Mouse (Mus musculus): ENCODE data around the gene AC109138.7. TPM values are rescaled to one million over a fixed set of nuclear protein-coding genes. Genes with fewer than 3 reads are reported as not detected.

Gene AC109138.7
- not detected in 2 replicates for polyA plus RNA-seq (2015; fragmentation: Nextera tagmentation; extraction: Ambion mirVana)

DNA sequence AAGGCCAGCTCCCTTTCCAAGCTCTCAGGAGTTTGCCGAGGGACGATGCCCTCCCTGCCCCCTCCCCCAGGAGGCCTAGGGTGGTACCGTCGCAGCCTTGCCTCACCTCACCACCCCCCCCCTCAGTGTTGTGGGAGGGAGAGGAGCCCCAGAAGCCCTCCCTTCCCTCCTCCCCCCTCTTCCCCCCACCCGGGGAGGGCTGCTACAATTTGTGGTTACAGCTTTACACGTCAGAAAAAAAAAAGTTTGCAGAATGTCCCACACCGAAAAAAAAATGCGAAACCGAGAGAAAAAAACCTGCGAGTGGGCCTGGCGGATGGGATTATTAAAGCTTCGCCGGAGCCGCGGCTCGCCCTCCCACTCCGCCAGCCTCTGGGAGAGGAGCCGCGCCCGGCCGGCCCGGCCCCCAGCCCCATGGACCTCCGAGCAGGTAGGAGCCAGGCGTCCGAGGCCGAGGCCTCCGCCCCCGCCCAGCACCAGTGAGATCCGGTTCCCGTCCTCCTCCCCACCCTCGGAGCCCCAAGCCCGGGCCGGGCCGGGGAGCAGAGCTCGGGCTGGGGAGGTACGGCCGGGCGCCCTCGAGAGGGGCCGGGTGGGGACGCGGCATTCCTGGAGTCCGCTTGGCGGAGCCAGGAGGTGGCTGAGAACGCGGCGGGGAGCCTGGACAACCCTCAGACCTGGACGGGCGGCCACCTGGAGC, at the start of gene AC109138.7, which contains the start of gene Clcf1:
Gene AC109138.7, plus strand, starts transcription at position 287 of the 700 bp plus-strand sequence.
Gene Clcf1, plus strand, starts transcription at position 168 of the 700 bp plus-strand sequence.
- Histone ChIP-seq H3K4me1 (peaks cover 71% of the 10 kb centered on the region), H3K4me2 (peak within 1 kb of the TSS; percentile 84)
- peak; percentile 45 for ATAC-seq (replicated peaks; ENCODE audit: low FRiP score)

DNA sequence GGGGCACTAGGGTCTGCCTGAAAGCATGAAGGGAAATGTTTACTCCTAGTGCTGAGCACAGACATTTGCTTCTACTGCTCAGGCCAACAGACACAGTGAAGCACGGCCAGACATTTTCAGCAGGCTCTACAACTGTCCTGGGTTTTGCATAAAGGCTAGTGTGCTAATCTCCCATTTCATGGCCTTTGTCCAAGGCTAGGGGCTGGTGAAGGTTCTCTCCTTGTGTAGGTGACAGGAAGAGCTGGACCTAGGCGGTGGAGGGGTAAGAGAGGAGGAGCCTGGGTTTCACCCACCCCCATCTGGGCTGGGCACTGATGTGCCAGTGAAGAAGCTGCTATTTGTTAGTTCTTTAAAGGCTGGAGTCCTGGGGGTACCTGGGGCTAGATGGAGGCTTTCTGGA, 49.4 kb upstream of the AC109138.7 start:
- Histone ChIP-seq H3K9ac (no peak overlapping the region), H3K36me3 (peaks cover 19% of the 10 kb centered on the region)
- WGBS = 72% methylated on average over 2 of the region's 2 CpGs

More for the DNA sequence above, at the start of gene AC109138.7, which contains the start of gene Clcf1:
- 2% methylated on average over 48 of the region's 49 CpGs for WGBS
- no peaks in the 10 kb centered on the region for H3K9me3 ChIP-seq (replicated peaks)
- H3K9ac ChIP-seq = peak within 1 kb of the TSS; percentile 85
- peak within 1 kb of the TSS; percentile 66 for H3K4me3 ChIP-seq (replicated peaks)
- H3K27ac ChIP-seq = peak within 1 kb of the TSS; percentile 94
- H3K36me3 ChIP-seq = no peaks in the 10 kb centered on the region
- peaks cover 5% of the 10 kb centered on the region; the same call in 1 of the 2 replicates for H3K27me3 ChIP-seq

DNA sequence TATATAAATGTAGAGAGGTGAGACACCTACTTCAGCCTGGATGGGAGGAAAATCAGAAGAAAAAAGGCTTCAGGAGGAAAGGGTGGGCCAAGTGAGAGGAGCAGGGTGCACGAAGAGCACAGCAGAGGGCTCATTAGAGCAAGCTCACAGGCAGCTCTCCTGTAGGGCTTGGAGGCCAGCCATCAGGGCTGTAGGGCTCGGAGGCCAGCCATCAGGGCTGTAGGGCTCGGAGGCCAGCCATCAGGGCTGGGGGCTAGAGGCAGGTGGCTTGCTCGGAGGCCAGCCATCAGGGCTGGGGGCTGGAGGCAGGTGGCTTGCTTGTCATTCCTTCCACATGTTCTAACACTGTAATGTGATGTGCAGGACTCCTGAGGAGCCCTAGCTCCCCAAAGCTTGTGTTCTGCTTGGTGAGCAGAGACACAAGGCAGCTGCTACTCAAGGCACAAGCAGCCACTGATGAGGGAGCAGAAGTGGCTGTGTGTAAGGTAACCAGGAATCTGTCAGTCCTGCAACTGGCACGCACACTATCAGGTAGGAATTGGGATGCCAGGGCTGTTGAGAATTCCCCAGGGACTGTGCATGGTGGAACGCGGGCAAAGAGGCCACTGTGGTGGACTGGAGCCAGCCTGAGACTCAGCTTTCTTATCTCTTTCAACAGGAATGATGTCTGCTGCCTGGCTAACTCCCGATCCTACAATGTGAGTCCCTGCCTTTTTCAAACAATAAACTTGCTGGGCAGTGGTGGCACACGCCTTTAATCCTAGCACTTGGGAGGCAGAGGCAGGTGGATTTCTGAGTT, 47.3 kb upstream of the AC109138.7 start:
- WGBS = 83% methylated on average over 9 of the region's 9 CpGs
- peaks cover 41% of the 10 kb centered on the region for H3K4me1 ChIP-seq
- no peak overlapping the region for H3K9ac ChIP-seq
- H3K27ac ChIP-seq = no peak overlapping the region
- no peak for ATAC-seq (replicated peaks; ENCODE audit: low FRiP score)
- H3K9me3 ChIP-seq (replicated peaks) = no peaks in the 10 kb centered on the region
- H3K36me3 ChIP-seq = no peaks in the 10 kb centered on the region
- no peaks in the 10 kb centered on the region for H3K27me3 ChIP-seq
- no peak overlapping the region for H3K4me2 ChIP-seq
- no peak overlapping the region for H3K4me3 ChIP-seq (replicated peaks)

More for the DNA sequence above, 49.4 kb upstream of the AC109138.7 start:
- Histone ChIP-seq H3K9me3 (replicated peaks) (no peaks in the 10 kb centered on the region), H3K27ac (peak overlapping the region; percentile 32; the same call in 1 of the 2 replicates), H3K4me1 (peaks cover 20% of the 10 kb centered on the region), H3K4me2 (no peak overlapping the region), H3K27me3 (no peaks in the 10 kb centered on the region), H3K4me3 (replicated peaks) (no peak overlapping the region)
- ATAC-seq (replicated peaks; ENCODE audit: low FRiP score) = no peak

DNA sequence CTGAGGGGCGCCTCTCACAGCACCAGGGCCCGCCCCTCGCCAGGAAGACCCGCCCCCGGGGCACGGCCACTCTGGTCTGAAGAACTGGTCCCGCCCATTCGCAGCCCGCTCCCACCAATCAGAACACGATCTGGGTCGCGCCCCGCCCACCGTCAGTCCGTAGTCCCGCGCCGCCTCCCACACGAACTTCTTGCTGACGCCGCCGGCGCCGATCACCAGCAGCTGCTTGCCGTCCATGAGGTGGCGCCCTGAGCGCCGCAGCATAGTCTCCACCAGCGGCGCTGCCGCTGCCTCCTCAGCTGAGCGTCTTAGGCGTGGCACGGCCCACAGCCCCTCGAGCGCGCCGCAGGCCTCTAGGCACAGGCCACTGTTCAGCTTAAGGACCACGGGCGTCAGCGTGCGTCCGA, 44.8 kb upstream of the AC109138.7 start:
- H3K9me3 ChIP-seq (replicated peaks) = no peaks in the 10 kb centered on the region
- under 1% methylated on average over 43 of the region's 43 CpGs for WGBS
- peak overlapping the region; percentile 51 for H3K4me3 ChIP-seq (replicated peaks)
- no peaks in the 10 kb centered on the region for H3K36me3 ChIP-seq
- peaks cover 30% of the 10 kb centered on the region for H3K4me1 ChIP-seq
- H3K4me2 ChIP-seq = peak overlapping the region; percentile 93
- H3K27me3 ChIP-seq = no peaks in the 10 kb centered on the region
- H3K27ac ChIP-seq = peak overlapping the region; percentile 92
- peak; percentile 95 for ATAC-seq (replicated peaks; ENCODE audit: low FRiP score)
- peak overlapping the region; percentile 76 for H3K9ac ChIP-seq

DNA sequence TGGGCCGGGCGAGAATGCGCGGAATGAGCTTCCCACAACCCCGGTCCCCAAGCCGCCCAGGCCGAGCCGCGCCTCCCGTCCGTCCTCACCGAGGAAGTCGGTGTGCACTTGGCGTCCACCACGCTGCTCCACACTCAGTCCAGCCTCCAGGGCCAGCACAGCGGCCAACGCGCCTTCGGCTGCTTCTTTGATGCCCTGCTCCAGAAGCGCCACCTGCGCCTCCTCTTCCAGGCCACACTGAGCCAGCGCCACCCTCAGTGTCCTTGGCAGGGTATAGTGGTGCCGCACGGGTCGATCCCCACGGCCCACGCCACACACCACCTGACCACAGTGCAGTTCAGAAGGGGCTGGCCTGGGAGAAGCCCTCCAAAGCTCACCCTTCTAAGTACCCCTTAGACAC, 44.3 kb upstream of the AC109138.7 start:
- WGBS = 9% methylated on average over 27 of the region's 27 CpGs
- Histone ChIP-seq H3K9ac (peak overlapping the region; percentile 76), H3K9me3 (replicated peaks) (no peaks in the 10 kb centered on the region), H3K4me1 (peaks cover 30% of the 10 kb centered on the region), H3K27me3 (no peaks in the 10 kb centered on the region), H3K4me2 (peak overlapping the region; percentile 93), H3K36me3 (no peaks in the 10 kb centered on the region), H3K4me3 (replicated peaks) (peak overlapping the region; percentile 51), H3K27ac (peak overlapping the region; percentile 92)
- peak; percentile 73 for ATAC-seq (replicated peaks; ENCODE audit: low FRiP score)

DNA sequence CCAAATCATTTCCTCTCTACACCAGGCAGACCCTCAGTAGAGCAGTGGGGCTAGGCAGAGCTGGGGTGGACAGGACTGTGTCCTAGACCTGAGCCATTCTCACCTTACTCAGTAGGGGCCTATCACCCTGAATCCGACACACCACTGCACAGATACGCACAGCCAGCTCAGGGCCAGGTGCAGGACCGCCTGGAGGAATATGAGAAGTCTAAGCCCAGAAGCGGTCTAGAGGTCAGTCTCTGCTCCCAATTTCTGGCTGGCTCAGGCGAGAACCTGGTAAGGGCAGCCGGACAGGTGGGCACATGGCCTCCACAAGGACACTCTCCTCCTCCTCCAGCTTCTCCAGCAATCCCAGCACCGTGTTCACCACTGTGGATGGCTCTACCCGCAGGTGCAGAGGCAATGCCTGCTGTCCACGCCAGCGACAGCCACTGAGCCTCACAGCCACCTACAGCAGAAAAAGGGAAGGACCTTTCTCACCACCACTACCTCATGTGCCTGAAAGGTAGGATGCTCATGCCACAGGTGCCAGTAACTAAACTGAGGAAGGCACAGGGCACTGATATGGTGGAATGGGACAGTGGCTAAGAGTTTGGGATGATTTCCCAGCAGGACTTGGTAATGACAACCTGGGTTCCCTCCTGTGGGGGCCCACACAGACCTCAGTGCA, 43.3 kb upstream of the AC109138.7 start:
- Histone ChIP-seq H3K9ac (no peak overlapping the region), H3K27me3 (peaks cover 2% of the 10 kb centered on the region; the same call in 1 of the 2 replicates)
- 81% methylated on average over 10 of the region's 10 CpGs for WGBS

DNA sequence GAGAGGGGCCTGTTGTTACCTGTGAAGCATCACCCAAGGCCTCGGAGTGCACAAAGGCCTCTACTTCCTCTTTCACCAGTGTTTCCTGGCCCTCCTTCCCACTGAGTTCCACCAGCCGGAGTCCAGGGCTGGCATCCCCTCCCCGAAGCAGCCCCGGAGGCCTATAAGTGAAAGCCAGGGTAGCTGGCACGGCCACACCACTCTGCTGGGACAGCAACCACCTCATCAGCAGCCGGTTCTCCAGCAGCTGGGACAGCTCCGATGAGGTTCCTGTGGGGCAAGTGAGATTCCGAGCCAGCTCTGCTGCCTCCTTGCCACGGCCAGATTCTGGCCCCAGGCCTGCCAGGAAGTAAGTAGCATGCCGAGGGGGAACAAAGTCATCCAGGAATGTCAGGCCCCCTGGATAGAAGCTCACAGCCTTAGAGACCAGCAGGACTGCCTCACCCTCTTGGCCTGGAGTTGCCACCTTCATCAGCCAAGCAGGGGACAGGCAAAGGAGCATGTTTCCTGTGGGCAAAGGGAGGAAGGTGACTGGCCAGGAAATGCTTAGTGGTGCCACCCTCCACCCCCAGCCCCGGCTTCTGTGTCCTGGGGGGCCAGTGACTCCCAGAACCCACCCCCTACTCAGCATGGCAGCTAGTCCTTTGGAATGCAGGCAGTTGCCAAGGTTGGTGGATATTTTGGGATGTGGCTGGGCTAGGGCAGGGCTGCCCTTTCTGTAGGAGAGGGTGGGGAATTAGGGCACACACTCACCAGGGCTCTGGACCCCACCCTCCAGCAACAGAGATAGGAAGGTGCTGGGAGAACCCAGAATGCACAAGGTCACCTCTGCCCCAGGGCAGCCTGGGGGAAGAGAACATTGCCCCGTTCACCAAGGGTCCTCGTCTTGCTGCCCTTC, 42.5 kb upstream of the AC109138.7 start:
- Histone ChIP-seq H3K4me3 (replicated peaks) (no peak overlapping the region), H3K4me1 (peaks cover 42% of the 10 kb centered on the region), H3K27ac (peak overlapping the region; percentile 37; the same call in 1 of the 2 replicates), H3K4me2 (no peak overlapping the region), H3K36me3 (no peaks in the 10 kb centered on the region), H3K9ac (no peak overlapping the region), H3K9me3 (replicated peaks) (no peaks in the 10 kb centered on the region), H3K27me3 (peaks cover 5% of the 10 kb centered on the region)
- WGBS = 64% methylated on average over 13 of the region's 13 CpGs
- ATAC-seq (replicated peaks; ENCODE audit: low FRiP score) = no peak

More for the DNA sequence above, 43.3 kb upstream of the AC109138.7 start:
- ATAC-seq (replicated peaks; ENCODE audit: low FRiP score) = no peak
- H3K4me3 ChIP-seq (replicated peaks) = no peak overlapping the region
- H3K4me1 ChIP-seq = peaks cover 40% of the 10 kb centered on the region
- H3K27ac ChIP-seq = no peak overlapping the region; the same call in 1 of the 2 replicates
- no peaks in the 10 kb centered on the region for H3K36me3 ChIP-seq
- no peak overlapping the region for H3K4me2 ChIP-seq
- no peaks in the 10 kb centered on the region for H3K9me3 ChIP-seq (replicated peaks)

DNA sequence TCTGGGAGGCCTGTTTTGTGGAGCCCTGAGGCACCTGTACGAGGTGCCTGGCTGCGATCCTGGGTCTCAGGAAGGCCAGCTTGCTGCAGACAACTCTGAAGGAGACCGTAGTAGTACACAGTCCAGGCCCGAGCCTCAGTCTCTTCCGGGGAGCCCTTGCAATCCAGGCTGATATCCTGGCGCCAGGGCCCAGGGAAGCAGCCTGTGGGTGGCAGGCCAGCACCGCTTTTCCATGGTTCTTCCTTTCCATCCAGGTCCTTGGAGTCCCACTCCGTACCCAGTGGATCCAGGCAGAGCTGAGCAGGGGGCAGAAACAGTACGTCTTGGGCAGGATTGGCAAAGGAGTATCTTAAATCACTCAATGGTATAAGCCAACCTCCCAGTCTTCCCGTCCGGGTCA, 41.2 kb upstream of the AC109138.7 start:
- ATAC-seq (replicated peaks; ENCODE audit: low FRiP score) = no peak
- H3K9ac ChIP-seq = no peak overlapping the region
- 53% methylated on average over 11 of the region's 11 CpGs for WGBS

DNA sequence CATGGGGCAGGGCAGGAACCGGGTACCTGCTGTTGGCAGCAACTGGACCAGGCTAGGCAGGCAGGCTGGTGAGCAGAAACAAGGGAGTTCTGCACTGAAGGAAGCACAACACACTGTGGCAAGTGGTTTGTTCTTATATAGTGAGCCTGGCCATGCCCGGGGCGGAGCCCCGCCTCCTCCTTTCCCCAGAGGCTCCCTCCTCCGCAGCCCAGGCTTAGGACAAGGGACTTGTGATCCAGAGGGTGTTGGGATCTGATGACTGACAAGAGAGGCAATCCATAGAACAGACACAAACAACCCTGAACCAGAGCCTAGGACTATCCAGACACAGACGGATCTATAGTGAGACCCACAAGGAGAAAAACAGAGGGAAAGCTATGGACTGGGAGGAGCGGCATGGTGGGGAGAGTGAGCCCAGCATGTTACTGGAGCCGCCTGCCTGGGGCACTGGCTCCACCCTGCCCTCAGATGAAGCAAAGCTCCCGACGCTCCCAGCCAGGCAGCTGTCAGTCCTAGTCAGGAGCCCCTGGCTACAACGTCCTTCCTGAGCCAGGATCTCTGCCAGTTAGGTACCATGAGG, 38.7 kb upstream of the AC109138.7 start, which contains the start of gene Carns1:
Gene Carns1, minus strand, starts transcription at position 112 of the 580 bp plus-strand sequence.
- Histone ChIP-seq H3K4me1 (peaks cover 33% of the 10 kb centered on the region), H3K9me3 (replicated peaks) (no peaks in the 10 kb centered on the region), H3K4me3 (replicated peaks) (peak within 1 kb of the TSS; percentile 28), H3K9ac (0 out of 2 replicates have a peak within 1 kb of the TSS, but pooled peaks have one; percentile 4), H3K27ac (peak within 1 kb of the TSS; percentile 37; the same call in 1 of the 2 replicates), H3K36me3 (no peaks in the 10 kb centered on the region), H3K4me2 (peak within 1 kb of the TSS; percentile 55), H3K27me3 (peaks cover 9% of the 10 kb centered on the region)
- peak; percentile 69 for ATAC-seq (replicated peaks; ENCODE audit: low FRiP score)
- 3% methylated on average over 11 of the region's 11 CpGs for WGBS

More for the DNA sequence above, 41.2 kb upstream of the AC109138.7 start:
- no peak overlapping the region for H3K27ac ChIP-seq
- peaks cover 42% of the 10 kb centered on the region for H3K4me1 ChIP-seq
- no peak overlapping the region for H3K4me2 ChIP-seq
- H3K36me3 ChIP-seq = no peaks in the 10 kb centered on the region
- H3K27me3 ChIP-seq = peaks cover 9% of the 10 kb centered on the region
- no peak overlapping the region for H3K4me3 ChIP-seq (replicated peaks)
- no peaks in the 10 kb centered on the region for H3K9me3 ChIP-seq (replicated peaks)

DNA sequence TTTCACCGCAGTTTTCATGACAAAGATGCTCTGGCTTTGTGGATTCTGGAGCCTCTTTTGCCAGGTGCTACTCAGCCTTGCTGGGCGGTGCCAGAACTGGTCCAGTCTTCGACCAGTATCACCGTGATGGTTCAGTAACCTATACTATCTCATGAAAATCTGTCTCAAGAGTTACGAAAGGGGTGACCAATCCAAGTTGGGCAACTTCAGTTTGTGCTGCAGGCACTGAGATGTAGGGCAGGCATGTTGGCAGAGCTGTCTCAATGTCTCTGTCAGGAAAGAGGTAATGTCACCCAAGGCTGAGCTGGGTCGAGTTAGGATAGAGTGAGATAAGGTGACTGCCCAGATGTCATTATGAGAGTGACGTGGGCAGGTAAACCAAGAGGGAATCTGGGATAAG, 33.7 kb upstream of the AC109138.7 start:
- H3K9me3 ChIP-seq (replicated peaks) = no peaks in the 10 kb centered on the region
- no peak overlapping the region for H3K9ac ChIP-seq
- H3K4me3 ChIP-seq (replicated peaks) = no peak overlapping the region
- H3K27me3 ChIP-seq = peaks cover 9% of the 10 kb centered on the region
- no peak for ATAC-seq (replicated peaks; ENCODE audit: low FRiP score)
- H3K36me3 ChIP-seq = no peaks in the 10 kb centered on the region
- peaks cover 29% of the 10 kb centered on the region for H3K4me1 ChIP-seq
- no peak overlapping the region for H3K4me2 ChIP-seq
- H3K27ac ChIP-seq = no peak overlapping the region
- 86% methylated on average over 7 of the region's 7 CpGs for WGBS

All from kidney, embryonic 15.5 days (tissue).